Mouse (Mus musculus): ENCODE results near the gene Plekhm3. TPM values are rescaled to one million over a fixed set of nuclear protein-coding genes. Genes with fewer than 3 reads are reported as not detected.

Gene Plekhm3
- total and polyA plus RNA-seq, 2 experiments from 2014 or later, result 6.1 to 12.4 TPM

- TF ChIP-seq CTCF (IDR thresholded peaks at IDR 0.05; ENCODE audit: low read depth), result no peak
- Histone ChIP-seq H3K4me2 (ENCODE audit: low read depth, low read length) (no peak overlapping the region), H3K9ac (replicated peaks; ENCODE audit: low read length) (no peak overlapping the region), H3K27ac (no peak overlapping the region), H3K4me3 (ENCODE audit: low read length) (no peak overlapping the region), H3K4me1 (ENCODE audit: insufficient read depth, low read length) (no peaks in the 10 kb centered on the region), H3K27me3 (ENCODE audit: insufficient read depth, low read length) (no peaks in the 10 kb centered on the region), H3K36me3 (ENCODE audit: insufficient read depth, low read length) (no peaks in the 10 kb centered on the region), H3K9me3 (ENCODE audit: low read length) (no peaks in the 10 kb centered on the region)
- no peak for DNase-seq (ENCODE audit: low spot score)
- no peak for ATAC-seq
- 86% methylated on average over 3 of the region's 3 CpGs for WGBS
These were observed 111.6 kb downstream of the Plekhm3 start for GRCm38 (mm10) chr1:64844978-64845377.

- Histone ChIP-seq H3K9ac (replicated peaks; ENCODE audit: low read length) (no peak overlapping the region), H3K4me3 (ENCODE audit: low read length) (no peak overlapping the region), H3K36me3 (ENCODE audit: insufficient read depth, low read length) (no peaks in the 10 kb centered on the region), H3K9me3 (ENCODE audit: low read length) (no peaks in the 10 kb centered on the region), H3K27ac (no peak overlapping the region), H3K4me2 (ENCODE audit: low read depth, low read length) (no peak overlapping the region), H3K4me1 (ENCODE audit: insufficient read depth, low read length) (no peaks in the 10 kb centered on the region), H3K27me3 (ENCODE audit: insufficient read depth, low read length) (no peaks in the 10 kb centered on the region)
- 65% methylated on average over 3 of the region's 3 CpGs for WGBS
- TF ChIP-seq CTCF (IDR thresholded peaks at IDR 0.05; ENCODE audit: low read depth), result no peak
- ATAC-seq (no peak), DNase-seq (ENCODE audit: low spot score) (no peak)
These were observed 112.6 kb downstream of the Plekhm3 start for GRCm38 (mm10) chr1:64843900-64844616.

- Histone ChIP-seq H3K9ac (replicated peaks; ENCODE audit: low read length) (no peak overlapping the region), H3K4me3 (ENCODE audit: low read length) (no peak overlapping the region), H3K27ac (no peak overlapping the region), H3K27me3 (ENCODE audit: insufficient read depth, low read length) (no peaks in the 10 kb centered on the region), H3K4me2 (ENCODE audit: low read depth, low read length) (no peak overlapping the region), H3K4me1 (ENCODE audit: insufficient read depth, low read length) (no peaks in the 10 kb centered on the region), H3K36me3 (ENCODE audit: insufficient read depth, low read length) (no peaks in the 10 kb centered on the region), H3K9me3 (ENCODE audit: low read length) (no peaks in the 10 kb centered on the region)
- ATAC-seq (no peak), DNase-seq (ENCODE audit: low spot score) (no peak)
- no peak for TF ChIP-seq CTCF (IDR thresholded peaks at IDR 0.05; ENCODE audit: low read depth)
- WGBS, result 50% methylated on average over 1 of the region's 1 CpGs
These were observed 115.7 kb downstream of the Plekhm3 start for GRCm38 (mm10) chr1:64840930-64841329.

DNA sequence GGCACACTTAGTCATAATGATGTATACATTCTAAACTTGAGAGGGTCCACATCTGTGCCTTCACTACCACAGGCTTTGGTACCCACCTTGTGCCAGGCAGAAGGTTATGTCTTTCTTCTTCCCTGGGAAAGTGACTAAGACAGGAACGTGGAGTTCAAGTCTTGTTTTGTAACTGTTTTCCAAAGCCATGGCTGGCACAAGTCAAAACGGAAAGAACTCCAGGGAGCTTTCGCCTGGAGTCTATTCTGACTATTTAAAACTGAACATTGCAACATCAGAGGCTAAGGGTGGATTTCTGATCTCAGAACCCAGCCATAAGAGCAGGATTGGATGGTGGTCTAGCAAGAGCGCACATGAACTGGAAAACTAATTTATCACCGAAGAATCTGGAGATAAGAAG, 120.0 kb downstream of the Plekhm3 start:
- Histone ChIP-seq H3K4me2 (ENCODE audit: low read depth, low read length) (no peak overlapping the region), H3K27me3 (ENCODE audit: insufficient read depth, low read length) (no peaks in the 10 kb centered on the region), H3K4me1 (ENCODE audit: insufficient read depth, low read length) (no peaks in the 10 kb centered on the region), H3K9ac (replicated peaks; ENCODE audit: low read length) (no peak overlapping the region), H3K27ac (no peak overlapping the region), H3K4me3 (ENCODE audit: low read length) (no peak overlapping the region), H3K9me3 (ENCODE audit: low read length) (no peaks in the 10 kb centered on the region), H3K36me3 (ENCODE audit: insufficient read depth, low read length) (no peaks in the 10 kb centered on the region)
- DNase-seq (ENCODE audit: low spot score) (no peak), ATAC-seq (no peak)
- WGBS, result 90% methylated on average over 5 of the region's 5 CpGs
- no peak for TF ChIP-seq CTCF (IDR thresholded peaks at IDR 0.05; ENCODE audit: low read depth)

- 80% methylated on average over 3 of the region's 3 CpGs for WGBS
- DNase-seq (ENCODE audit: low spot score), result no peak
- no peak overlapping the region for H3K4me2 ChIP-seq (ENCODE audit: low read depth, low read length)
- H3K9ac ChIP-seq (replicated peaks; ENCODE audit: low read length), result no peak overlapping the region
- no peaks in the 10 kb centered on the region for H3K36me3 ChIP-seq (ENCODE audit: insufficient read depth, low read length)
- H3K4me3 ChIP-seq (ENCODE audit: low read length), result no peak overlapping the region
- H3K27me3 ChIP-seq (ENCODE audit: insufficient read depth, low read length), result no peaks in the 10 kb centered on the region
- H3K27ac ChIP-seq, result no peak overlapping the region
- no peaks in the 10 kb centered on the region for H3K9me3 ChIP-seq (ENCODE audit: low read length)
- H3K4me1 ChIP-seq (ENCODE audit: insufficient read depth, low read length), result no peaks in the 10 kb centered on the region
- no peak for TF ChIP-seq CTCF (IDR thresholded peaks at IDR 0.05; ENCODE audit: low read depth)
- ATAC-seq, result no peak
These were observed 120.5 kb downstream of the Plekhm3 start for GRCm38 (mm10) chr1:64836114-64836513.

- DNase-seq (ENCODE audit: low spot score) (no peak), ATAC-seq (no peak)
- WGBS, result 72% methylated on average over 2 of the region's 2 CpGs
- Histone ChIP-seq H3K27me3 (ENCODE audit: insufficient read depth, low read length) (no peaks in the 10 kb centered on the region), H3K36me3 (ENCODE audit: insufficient read depth, low read length) (no peaks in the 10 kb centered on the region), H3K27ac (no peak overlapping the region), H3K4me1 (ENCODE audit: insufficient read depth, low read length) (no peaks in the 10 kb centered on the region), H3K9me3 (ENCODE audit: low read length) (no peaks in the 10 kb centered on the region), H3K4me3 (ENCODE audit: low read length) (no peak overlapping the region), H3K4me2 (ENCODE audit: low read depth, low read length) (no peak overlapping the region), H3K9ac (replicated peaks; ENCODE audit: low read length) (no peak overlapping the region)
- no peak for TF ChIP-seq CTCF (IDR thresholded peaks at IDR 0.05; ENCODE audit: low read depth)
These were observed 125.1 kb downstream of the Plekhm3 start for GRCm38 (mm10) chr1:64831552-64831951.

DNA sequence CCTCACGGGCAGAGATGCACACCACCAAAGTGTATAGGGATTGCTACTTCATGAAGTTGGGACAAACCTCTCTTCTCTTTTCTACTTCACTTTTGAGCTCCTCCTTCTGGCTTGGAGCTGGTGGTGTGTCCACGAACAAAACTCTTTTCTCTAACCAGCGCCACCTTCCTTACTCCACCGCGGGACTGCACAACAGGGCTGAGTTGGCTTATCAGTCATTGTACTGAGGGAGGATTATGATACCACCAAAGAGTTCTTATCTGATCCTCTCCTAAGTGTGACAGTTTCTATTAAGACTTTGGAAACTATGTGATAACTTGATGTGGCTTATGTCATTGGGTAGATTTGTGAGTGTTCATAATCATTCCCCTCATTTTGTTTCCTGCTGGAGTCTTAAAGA, 129.2 kb downstream of the Plekhm3 start:
- no peaks in the 10 kb centered on the region for H3K9me3 ChIP-seq (ENCODE audit: low read length)
- H3K27me3 ChIP-seq (ENCODE audit: insufficient read depth, low read length), result no peaks in the 10 kb centered on the region
- WGBS, result 89% methylated on average over 5 of the region's 5 CpGs
- no peaks in the 10 kb centered on the region for H3K4me1 ChIP-seq (ENCODE audit: insufficient read depth, low read length)
- no peak for TF ChIP-seq CTCF (IDR thresholded peaks at IDR 0.05; ENCODE audit: low read depth)
- DNase-seq (ENCODE audit: low spot score), result no peak
- no peak for ATAC-seq
- no peak overlapping the region for H3K4me3 ChIP-seq (ENCODE audit: low read length)
- H3K27ac ChIP-seq, result no peak overlapping the region
- H3K9ac ChIP-seq (replicated peaks; ENCODE audit: low read length), result no peak overlapping the region
- no peak overlapping the region for H3K4me2 ChIP-seq (ENCODE audit: low read depth, low read length)
- no peaks in the 10 kb centered on the region for H3K36me3 ChIP-seq (ENCODE audit: insufficient read depth, low read length)

Data from hindbrain, postnatal 0 days (tissue).